Mouse (Mus musculus) T-helper 1 cell (primary cell): ENCODE results near the gene Vmn1r8.
"Not testable (repeated sequence)": the region's sequence is repeated elsewhere in the genome, so short reads cannot be mapped to it uniquely, and the experiment has no call there.

Source experiments
- in situ Hi-C: fragments of 300-600 bp; cut with MboI, MseI; formaldehyde crosslinking; loops from one replicate; pipeline ENCODE4 v1.15.1; 2025; ENCODE audit warnings: high pct_unique_total_duplicates

Gene Vmn1r8

DNA sequence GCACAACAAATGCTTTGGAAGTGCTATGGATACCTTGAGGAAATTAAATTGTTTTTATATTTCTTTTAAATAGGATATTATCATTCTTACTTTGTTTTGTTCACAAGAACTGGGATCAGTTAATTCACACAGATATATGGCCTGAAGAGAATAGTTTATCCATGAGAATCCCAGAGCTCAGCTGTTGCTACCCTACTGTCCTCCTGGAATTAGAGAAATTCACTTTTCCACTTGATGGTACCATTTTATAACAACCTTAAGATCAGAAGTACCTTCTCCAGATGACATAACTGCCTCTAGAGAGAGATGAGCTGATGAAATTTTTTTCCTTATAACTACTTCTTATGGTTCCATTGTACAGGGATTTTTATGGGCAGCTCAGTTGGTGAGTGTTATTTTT lies at the start of gene Vmn1r8:
Gene Vmn1r8, plus strand, starts transcription at position 301 of the 400 bp plus-strand sequence.
- in situ Hi-C loops: no loop called here

DNA sequence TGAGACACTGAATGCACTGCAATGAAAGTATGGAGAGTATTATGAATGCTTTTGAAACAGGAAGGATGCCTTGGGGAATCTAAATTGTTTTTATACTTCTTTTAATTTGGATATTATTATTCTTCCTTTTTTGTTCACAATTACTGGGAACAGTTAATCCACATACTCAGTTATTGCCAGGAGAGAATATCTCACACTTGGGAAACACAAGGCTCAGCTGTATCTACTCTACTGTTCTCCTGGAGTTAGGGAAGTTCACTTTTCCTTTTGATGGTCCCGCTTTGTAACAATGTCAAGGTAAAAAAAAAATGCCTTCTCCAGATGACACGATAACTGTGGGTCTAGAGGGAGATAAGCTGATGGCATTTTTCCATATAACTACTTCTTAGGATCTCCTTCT lies 35.1 kb upstream of the Vmn1r8 start, which contains the start of gene Vmn1r6:
Gene Vmn1r6, plus strand, starts transcription at position 301 of the 400 bp plus-strand sequence.
- in situ Hi-C loops: no loop called here

DNA sequence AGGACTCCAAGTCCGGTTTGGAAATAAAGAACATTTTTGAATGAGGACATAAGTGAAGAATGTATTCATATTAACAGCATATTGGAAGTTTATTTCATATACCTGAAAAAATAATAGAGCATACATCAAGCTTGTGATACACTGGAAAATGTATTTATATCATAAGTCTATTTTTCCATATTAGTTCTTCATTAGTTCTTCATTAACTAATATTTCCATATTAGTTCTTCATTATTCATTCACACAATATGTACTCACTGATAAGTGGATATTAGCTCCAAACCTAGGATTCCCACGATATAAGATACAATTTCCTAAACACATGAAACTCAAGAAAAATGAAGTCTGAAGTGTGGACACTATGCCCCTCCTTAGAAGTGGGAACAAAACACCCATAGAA lies 6.9 kb upstream of the Vmn1r8 start, which contains the start of gene Vmn1r7:
Gene Vmn1r7, minus strand, starts transcription at position 101 of the 400 bp plus-strand sequence.
- in situ Hi-C loops: not testable (repeated sequence)

DNA sequence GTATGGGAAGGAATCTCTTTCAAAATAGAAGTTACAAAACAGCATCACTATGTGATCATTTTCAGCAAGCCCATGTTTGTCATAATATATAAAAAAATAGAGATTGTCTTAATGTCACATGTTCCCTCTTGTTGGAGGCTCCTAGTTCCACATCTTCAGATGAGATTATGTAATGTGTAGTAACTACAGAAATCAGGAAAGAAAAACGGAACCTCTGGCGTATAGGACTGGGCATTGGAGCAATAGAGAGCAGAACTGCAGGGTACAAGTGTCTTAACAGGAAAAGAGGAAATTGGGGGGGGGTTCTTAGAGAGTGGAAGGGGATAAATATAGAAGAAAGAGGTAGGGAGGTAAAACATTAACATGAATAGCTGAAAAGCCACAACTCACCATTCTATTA lies 2.6 kb downstream of the Vmn1r8 start:
- in situ Hi-C loops: no loop called here

DNA sequence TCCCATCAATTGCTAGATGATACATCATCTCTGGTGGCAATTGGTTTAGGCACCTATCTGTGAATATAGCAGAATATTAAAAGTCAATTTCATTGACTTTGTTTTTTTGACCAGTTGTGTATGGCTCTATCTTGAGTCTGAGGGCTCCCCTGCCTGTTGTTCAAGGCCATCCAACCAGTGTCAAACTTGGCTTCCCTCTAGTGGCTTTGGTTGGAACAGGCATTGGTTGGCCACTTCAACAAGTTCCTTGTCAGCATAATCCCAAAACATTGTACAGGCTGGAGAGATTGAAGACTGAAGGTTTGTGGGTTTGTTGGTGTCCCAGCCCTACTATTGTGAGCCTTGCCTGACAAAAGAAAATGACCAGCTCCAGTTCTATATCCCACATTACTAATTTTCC lies 31.6 kb downstream of the Vmn1r8 start:
- in situ Hi-C loops: no loop called here

DNA sequence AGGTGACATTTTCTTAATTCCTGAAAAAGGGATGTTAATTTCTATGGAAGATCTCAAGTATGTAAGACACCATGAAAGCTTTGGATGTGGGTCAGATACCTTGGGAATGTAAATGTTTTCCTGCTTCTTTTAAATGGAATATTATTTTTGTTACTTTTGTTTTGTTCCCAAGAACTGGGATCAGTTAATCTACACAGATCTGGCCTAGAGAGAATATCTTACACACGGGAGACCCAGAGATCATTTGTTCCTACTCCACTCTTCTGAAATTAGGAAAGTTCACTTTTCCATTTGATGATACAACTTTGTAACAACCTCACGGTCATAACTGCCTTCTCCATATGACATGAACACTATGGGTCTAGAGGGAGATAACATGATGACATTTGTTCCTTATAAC lies 34.4 kb downstream of the Vmn1r8 start, which contains the start of gene Vmn1r9:
Gene Vmn1r9, plus strand, starts transcription at position 301 of the 400 bp plus-strand sequence.
- in situ Hi-C loops: loop anchor here (5.0 kb wide), 1 partner anchor 46 kb away; no protein-coding TSS in a partner anchor
